Mouse (Mus musculus): Measurements from ENCODE around the gene Tardbp. TPM values are rescaled to one million over a fixed set of nuclear protein-coding genes. Genes with fewer than 3 reads are reported as not detected.

Gene Tardbp
- total and polyA plus RNA-seq, 3 experiments, result 176 to 618 (median 341) TPM

GRCm38 (mm10) chr4:148581422-148581821, 45.4 kb downstream of the Tardbp start:
- Histone ChIP-seq H3K79me2 (replicated peaks; ENCODE audit: control insufficient read depth, extremely low read depth, insufficient read depth, poor library complexity, severe bottlenecking) (no peaks in the 10 kb centered on the region), H3K4me1 (ENCODE audit: control insufficient read depth in 1 of 2, insufficient read depth in 2 of 2) (peaks cover 7 to 27% of the 10 kb centered on the region in 2 experiments; a peak in 3 of 4 replicates), H3K36me3 (replicated peaks in 1 of 2; ENCODE audit: control insufficient read depth in 1 of 2, insufficient read depth in 1 of 2, low read length in 1 of 2) (peaks cover 62 to 77% of the 10 kb centered on the region in 2 experiments), H3K27ac (ENCODE audit: insufficient read depth, low read depth) (no peak overlapping the region), H3K4me3 (replicated peaks in 1 of 3; ENCODE audit: low read depth in 2 of 3, low read length in 2 of 3, poor library complexity in 1 of 3) (no peak overlapping the region), H3K9me3 (replicated peaks; ENCODE audit: low read length) (no peaks in the 10 kb centered on the region), H3K9ac (ENCODE audit: insufficient read depth, low read depth) (no peak overlapping the region), H3K27me3 (replicated peaks) (no peaks in the 10 kb centered on the region), H3K4me2 (ENCODE audit: insufficient read depth, low read depth, poor library complexity, severe bottlenecking) (no peak overlapping the region)
- dilution Hi-C loops (cut with MboI; ENCODE audit: extremely low pct_ligation_motif_present, extremely low pct_unique_long_range_greater_than_20kb, low sequenced_read_pairs) (no loop called here), in situ Hi-C loops (cut with MboI; ENCODE audit: low pct_ligation_motif_present, low pct_unique_long_range_greater_than_20kb, low sequenced_read_pairs) (no loop called here)
- no peak for DNase-seq (ENCODE audit: extremely low read depth)
- TF ChIP-seq UBTF (IDR thresholded peaks at IDR 0.05; ENCODE audit: low read depth, low read length), result no peak
- TF ChIP-seq MAFK (IDR thresholded peaks at IDR 0.05; ENCODE audit: insufficient replicate concordance, low read length), result no peak

DNA sequence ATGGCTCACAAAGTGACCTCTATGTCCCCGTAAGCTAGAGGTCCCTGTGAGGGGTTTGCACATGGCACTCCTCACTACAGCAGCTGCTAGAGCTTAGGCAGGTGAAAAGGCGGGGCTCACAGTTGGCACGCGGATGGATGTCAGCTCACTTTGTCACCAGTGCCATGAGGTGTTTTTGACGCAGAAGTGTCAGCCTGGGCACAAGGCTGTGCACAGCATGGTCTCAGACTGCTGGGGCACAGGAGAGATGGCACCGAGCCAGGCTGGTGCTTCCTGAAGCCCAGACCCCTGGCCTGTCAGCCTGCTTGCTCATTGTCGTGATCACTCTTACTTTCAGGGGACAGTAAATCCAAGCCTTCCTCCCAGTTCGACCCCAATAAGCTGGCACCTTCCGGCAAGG, 46.1 kb downstream of the Tardbp start:
- TF ChIP-seq SIN3A (IDR thresholded peaks at IDR 0.05; ENCODE audit: low read length) (no peak), PAX5 (IDR thresholded peaks at IDR 0.05; ENCODE audit: low read length) (no peak)
- Histone ChIP-seq H3K4me2 (ENCODE audit: insufficient read depth, low read depth, poor library complexity, severe bottlenecking) (no peak overlapping the region), H3K4me3 (replicated peaks in 1 of 3; ENCODE audit: low read depth in 2 of 3, low read length in 2 of 3, poor library complexity in 1 of 3) (no peak overlapping the region), H3K9ac (ENCODE audit: insufficient read depth, low read depth) (no peak overlapping the region), H3K9me3 (replicated peaks; ENCODE audit: low read length) (no peaks in the 10 kb centered on the region), H3K27me3 (replicated peaks) (no peaks in the 10 kb centered on the region), H3K27ac (ENCODE audit: insufficient read depth, low read depth) (no peak overlapping the region), H3K36me3 (replicated peaks in 1 of 2; ENCODE audit: control insufficient read depth in 1 of 2, insufficient read depth in 1 of 2, low read length in 1 of 2) (peaks cover 68 to 84% of the 10 kb centered on the region in 2 experiments), H3K79me2 (replicated peaks; ENCODE audit: control insufficient read depth, extremely low read depth, insufficient read depth, poor library complexity, severe bottlenecking) (no peaks in the 10 kb centered on the region), H3K4me1 (ENCODE audit: control insufficient read depth in 1 of 2, insufficient read depth in 2 of 2) (peaks cover 7 to 31% of the 10 kb centered on the region in 2 experiments; a peak in 3 of 4 replicates)
- dilution Hi-C loops (cut with MboI; ENCODE audit: extremely low pct_ligation_motif_present, extremely low pct_unique_long_range_greater_than_20kb, low sequenced_read_pairs) (no loop called here), in situ Hi-C loops (cut with MboI; ENCODE audit: low pct_ligation_motif_present, low pct_unique_long_range_greater_than_20kb, low sequenced_read_pairs) (no loop called here)
- no peak for DNase-seq (ENCODE audit: extremely low read depth)

DNA sequence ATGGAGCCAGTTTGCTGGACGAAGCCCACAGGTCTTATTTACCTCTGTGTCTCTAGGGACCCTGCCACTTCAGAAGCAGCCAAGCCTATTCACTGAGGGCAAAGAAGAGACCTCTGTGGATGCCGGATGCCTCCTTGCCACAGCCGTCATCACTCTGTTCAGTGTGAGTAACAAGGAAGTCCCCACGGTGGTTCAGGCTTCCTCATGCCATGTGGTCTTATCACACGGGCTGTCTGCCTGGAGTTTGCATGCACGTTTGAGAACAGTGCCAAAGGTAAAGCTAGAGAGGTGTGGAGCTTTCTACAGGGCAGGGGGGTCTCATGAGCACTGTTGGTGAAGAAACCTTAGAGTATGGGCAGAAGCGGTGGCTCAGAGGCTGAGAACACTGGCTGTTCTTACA, 53.6 kb downstream of the Tardbp start:
- Histone ChIP-seq H3K27ac (ENCODE audit: insufficient read depth, low read depth) (no peak overlapping the region; the same call in 1 of the 2 replicates), H3K4me3 (replicated peaks in 1 of 3; ENCODE audit: low read depth in 2 of 3, low read length in 2 of 3, poor library complexity in 1 of 3) (no peak overlapping the region), H3K9me3 (replicated peaks; ENCODE audit: low read length) (no peaks in the 10 kb centered on the region), H3K36me3 (replicated peaks in 1 of 2; ENCODE audit: control insufficient read depth in 1 of 2, insufficient read depth in 1 of 2, low read length in 1 of 2) (peaks cover 87 to 97% of the 10 kb centered on the region in 2 experiments), H3K9ac (ENCODE audit: insufficient read depth, low read depth) (no peak overlapping the region), H3K4me2 (ENCODE audit: insufficient read depth, low read depth, poor library complexity, severe bottlenecking) (no peak overlapping the region), H3K79me2 (replicated peaks; ENCODE audit: control insufficient read depth, extremely low read depth, insufficient read depth, poor library complexity, severe bottlenecking) (no peaks in the 10 kb centered on the region), H3K4me1 (ENCODE audit: control insufficient read depth in 1 of 2, insufficient read depth in 2 of 2) (peaks cover 0 to 9% of the 10 kb centered on the region in 2 experiments; a peak in 2 of 4 replicates), H3K27me3 (replicated peaks) (no peaks in the 10 kb centered on the region)
- dilution Hi-C loops (cut with MboI; ENCODE audit: extremely low pct_ligation_motif_present, extremely low pct_unique_long_range_greater_than_20kb, low sequenced_read_pairs), result no loop called here
- DNase-seq (ENCODE audit: extremely low read depth), result no peak
- in situ Hi-C loops (cut with MboI; ENCODE audit: low pct_ligation_motif_present, low pct_unique_long_range_greater_than_20kb, low sequenced_read_pairs), result no loop called here
- TF ChIP-seq UBTF (IDR thresholded peaks at IDR 0.05; ENCODE audit: low read depth, low read length) (no peak), ZC3H11A (IDR thresholded peaks at IDR 0.05; ENCODE audit: low read depth, low read length) (no peak), NELFE (IDR thresholded peaks at IDR 0.05; ENCODE audit: low read depth, low read length) (no peak), MAZ (IDR thresholded peaks at IDR 0.05; ENCODE audit: low read depth, low read length) (no peak), TBP (conservative IDR thresholded peaks at IDR 0.05; ENCODE audit: low read depth, low read length) (no peak), NRF1 (IDR thresholded peaks at IDR 0.05; ENCODE audit: low read depth, low read length) (no peak), BHLHE40 (IDR thresholded peaks at IDR 0.05; ENCODE audit: low read depth, low read length) (no peak), POLR2A (IDR thresholded peaks at IDR 0.05; ENCODE audit: low read depth, low read length) (no peak), JUN (IDR thresholded peaks at IDR 0.05; ENCODE audit: insufficient read depth, low read depth, low read length) (no peak), POLR2AphosphoS2 (IDR thresholded peaks at IDR 0.05; ENCODE audit: low read depth, low read length) (no peak), GABPA (IDR thresholded peaks at IDR 0.05; ENCODE audit: insufficient replicate concordance, low read depth, low read length) (no peak), MYC (IDR thresholded peaks at IDR 0.05; ENCODE audit: low read depth, low read length) (no peak), HCFC1 (IDR thresholded peaks at IDR 0.05; ENCODE audit: low read depth, low read length) (no peak), CTCF (conservative IDR thresholded peaks at IDR 0.05 in 1 of 2, IDR thresholded peaks at IDR 0.05 in 1 of 2; ENCODE audit: low read depth in 2 of 2, low read length in 2 of 2) (no peak), EP300 (IDR thresholded peaks at IDR 0.05; ENCODE audit: low read length) (no peak), USF1 (IDR thresholded peaks at IDR 0.05; ENCODE audit: low read depth, low read length) (no peak), CHD2 (IDR thresholded peaks at IDR 0.05; ENCODE audit: low read length) (no peak), KAT2A (IDR thresholded peaks at IDR 0.05; ENCODE audit: insufficient replicate concordance, low read length) (no peak), MAX (IDR thresholded peaks at IDR 0.05; ENCODE audit: low read length) (no peak), JUND (conservative IDR thresholded peaks at IDR 0.05; ENCODE audit: low read depth, low read length) (no peak)
